Mouse (Mus musculus) C2C12 (cell line): ENCODE data around the gene Gbgt1.
"Not testable (repeated sequence)": the region's sequence is repeated elsewhere in the genome, so short reads cannot be mapped to it uniquely, and the experiment has no call there.

Experiments used
- CTCF ChIP-seq: IDR thresholded peaks from one replicate; pipeline ENCODE4 v1.5.1; 2011; ENCODE audit not compliant: control insufficient read depth, insufficient read depth, insufficient read length
- MYOD1 ChIP-seq: IDR thresholded peaks from one replicate; pipeline ENCODE4 v1.6.1; 2011; ENCODE audit warnings: low read depth; ENCODE audit not compliant: control insufficient read depth, insufficient read length
- USF1 ChIP-seq: IDR thresholded peaks from one replicate; pipeline ENCODE4 v1.6.1; 2011; ENCODE audit warnings: low read depth, mild to moderate bottlenecking, control low read depth, moderate library complexity

- TF ChIP-seq CTCF, USF1, MYOD1: not testable (repeated sequence)
Measured at GRCm38 (mm10) chr2:28511600-28511999, 14.9 kb downstream of the Gbgt1 start.
